Mouse (Mus musculus): ENCODE measurements at regions not wholly inside any gene's neighbourhood (a gene's known extent, or its start where the extent isn't known, plus 50 kb on each side); places are given as distances from the start of the nearest gene placed in this dataset.

DNA sequence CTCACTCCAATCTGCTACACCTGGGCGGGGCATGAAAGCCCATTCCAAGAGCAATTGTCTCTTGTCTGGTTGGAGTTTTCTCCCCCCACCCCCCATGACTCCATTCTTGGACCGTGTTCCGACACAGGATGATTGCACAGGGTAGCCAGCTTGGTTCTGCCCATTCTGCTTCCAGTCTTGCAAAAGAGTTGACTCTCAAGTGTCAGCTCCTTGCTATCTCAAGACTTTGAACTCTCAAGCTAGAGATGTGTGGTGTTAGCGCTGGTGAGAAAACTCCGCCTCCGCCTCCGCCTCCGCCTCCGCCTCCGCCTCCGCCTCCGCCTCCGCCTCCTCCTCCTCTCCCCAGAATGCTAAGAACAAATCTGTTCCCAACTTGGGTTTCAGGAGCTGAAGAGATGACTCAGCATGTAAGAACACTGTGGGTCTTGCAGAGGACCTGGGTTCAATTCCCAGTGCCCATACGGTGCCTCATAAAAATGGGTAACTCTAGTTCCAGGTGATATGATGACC, 135.1 kb downstream of the Bcat1 start:
- no peaks in the 10 kb centered on the region for H3K9me3 ChIP-seq (ENCODE audit: control insufficient read depth, low read length)
- TF ChIP-seq GATA1 (IDR thresholded peaks at IDR 0.05; ENCODE audit: low read length) (no peak), TAL1 (IDR thresholded peaks at IDR 0.05; ENCODE audit: low read length) (no peak)
- H3K27me3 ChIP-seq (ENCODE audit: control insufficient read depth), result no peaks in the 10 kb centered on the region
- no peaks in the 10 kb centered on the region for H3K4me1 ChIP-seq (ENCODE audit: control insufficient read depth)
- no peaks in the 10 kb centered on the region for H3K36me3 ChIP-seq (ENCODE audit: control insufficient read depth)
- H3K4me3 ChIP-seq (replicated peaks), result no peak overlapping the region

DNA sequence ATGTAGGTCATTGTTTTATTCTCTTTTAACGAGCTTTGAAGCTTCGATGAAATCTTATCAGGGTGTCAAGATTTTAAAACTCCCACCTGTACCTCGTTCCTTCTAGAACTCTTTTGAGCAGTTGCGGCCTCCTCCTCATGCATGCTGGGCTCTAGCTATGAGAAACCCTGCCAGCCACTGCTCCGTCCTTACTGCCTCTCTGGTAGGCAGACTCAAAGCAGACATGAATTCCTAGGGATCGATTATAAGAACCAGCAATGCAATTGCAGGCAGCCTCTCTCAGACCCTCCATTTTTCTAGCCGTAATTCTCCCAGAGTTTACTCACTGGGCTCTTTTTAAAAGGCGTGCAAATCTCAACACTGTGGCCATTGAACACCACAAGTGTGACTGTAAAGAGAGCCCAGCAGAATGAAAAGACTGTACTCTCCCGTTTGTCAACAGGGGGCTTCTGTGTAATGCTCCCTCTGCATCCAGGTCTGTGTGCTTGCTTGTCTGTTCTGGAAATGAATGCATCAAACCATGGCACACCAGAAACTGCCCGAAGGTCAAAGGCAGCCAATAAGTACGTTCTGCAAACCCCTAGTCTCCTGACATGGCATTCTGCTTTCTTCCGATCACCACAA, 137.3 kb downstream of the Bcat1 start:
- Histone ChIP-seq H3K36me3 (ENCODE audit: control insufficient read depth) (no peaks in the 10 kb centered on the region), H3K4me3 (replicated peaks) (no peak overlapping the region), H3K4me1 (ENCODE audit: control insufficient read depth) (no peaks in the 10 kb centered on the region), H3K9me3 (ENCODE audit: control insufficient read depth, low read length) (no peaks in the 10 kb centered on the region; the same call in 1 of the 2 replicates), H3K27me3 (ENCODE audit: control insufficient read depth) (no peaks in the 10 kb centered on the region)
- TF ChIP-seq GATA1 (IDR thresholded peaks at IDR 0.05; ENCODE audit: low read length) (no peak), TAL1 (IDR thresholded peaks at IDR 0.05; ENCODE audit: low read length) (no peak)

GRCm38 (mm10) chr6:144937211-144937610, 138.8 kb downstream of the Bcat1 start:
- TF ChIP-seq GATA1 (IDR thresholded peaks at IDR 0.05; ENCODE audit: low read length), result no peak
- H3K36me3 ChIP-seq (ENCODE audit: control insufficient read depth), result no peaks in the 10 kb centered on the region
- H3K4me3 ChIP-seq (replicated peaks), result no peak overlapping the region
- H3K4me1 ChIP-seq (ENCODE audit: control insufficient read depth), result no peaks in the 10 kb centered on the region
- peaks cover 8% of the 10 kb centered on the region for H3K9me3 ChIP-seq (ENCODE audit: control insufficient read depth, low read length)
- H3K27me3 ChIP-seq (ENCODE audit: control insufficient read depth), result no peaks in the 10 kb centered on the region

DNA sequence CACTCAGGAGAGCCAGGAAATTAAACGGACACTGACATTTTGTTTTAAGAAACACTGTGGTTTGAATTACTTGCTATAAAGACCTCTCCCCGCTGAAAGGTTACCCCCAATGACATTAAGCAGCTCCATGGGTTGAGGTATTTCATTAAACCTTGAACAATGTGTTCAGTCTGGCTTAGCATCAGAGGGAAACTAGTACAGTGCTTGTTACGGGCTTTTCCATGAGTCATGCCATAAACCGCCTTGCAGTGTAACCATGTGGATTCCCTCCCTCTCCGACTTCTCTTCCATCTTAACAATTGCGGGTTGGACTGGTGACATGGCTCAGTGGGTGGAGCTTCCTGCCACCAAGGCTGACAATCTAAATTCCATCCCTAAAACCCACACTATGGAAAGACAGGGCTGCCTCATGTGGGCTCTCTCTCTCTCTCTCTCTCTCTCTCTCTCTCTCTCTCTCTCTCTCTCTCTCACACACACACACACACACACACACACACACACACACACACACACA, 142.2 kb downstream of the Bcat1 start:
- no peaks in the 10 kb centered on the region for H3K27me3 ChIP-seq (ENCODE audit: control insufficient read depth)
- no peak for TF ChIP-seq TAL1 (IDR thresholded peaks at IDR 0.05; ENCODE audit: low read length)
- no peak for TF ChIP-seq GATA1 (IDR thresholded peaks at IDR 0.05; ENCODE audit: low read length)
- H3K36me3 ChIP-seq (ENCODE audit: control insufficient read depth), result no peaks in the 10 kb centered on the region
- H3K4me3 ChIP-seq (replicated peaks), result no peak overlapping the region
- no peaks in the 10 kb centered on the region for H3K4me1 ChIP-seq (ENCODE audit: control insufficient read depth)
- peaks cover 8% of the 10 kb centered on the region for H3K9me3 ChIP-seq (ENCODE audit: control insufficient read depth, low read length)

DNA sequence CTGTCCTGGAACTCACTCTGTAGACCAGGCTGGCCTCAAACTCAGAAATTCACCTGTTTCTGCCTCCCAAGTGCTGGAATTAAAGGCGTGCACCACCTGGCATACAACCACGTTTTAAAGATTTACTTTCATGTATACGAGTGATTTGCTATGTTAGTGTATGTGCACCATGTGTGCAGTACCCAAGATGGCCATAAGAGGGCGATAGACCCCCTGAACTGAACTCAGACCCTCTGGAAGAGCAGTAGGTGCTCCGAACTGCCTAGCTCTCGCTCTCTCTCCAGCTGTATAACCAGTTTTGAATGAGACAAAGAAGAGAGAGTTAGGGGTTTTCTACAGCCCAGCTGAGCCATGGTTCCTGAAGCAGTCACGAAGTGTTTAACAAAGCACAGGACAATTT, 143.6 kb downstream of the Bcat1 start:
- H3K27me3 ChIP-seq (ENCODE audit: control insufficient read depth), result no peaks in the 10 kb centered on the region
- H3K9me3 ChIP-seq (ENCODE audit: control insufficient read depth, low read length), result peaks cover 8% of the 10 kb centered on the region
- H3K36me3 ChIP-seq (ENCODE audit: control insufficient read depth), result no peaks in the 10 kb centered on the region
- H3K4me1 ChIP-seq (ENCODE audit: control insufficient read depth), result no peaks in the 10 kb centered on the region; the same call in 1 of the 2 replicates
- H3K4me3 ChIP-seq (replicated peaks), result no peak overlapping the region
- no peak for TF ChIP-seq TAL1 (IDR thresholded peaks at IDR 0.05; ENCODE audit: low read length)
- TF ChIP-seq GATA1 (IDR thresholded peaks at IDR 0.05; ENCODE audit: low read length), result no peak

DNA sequence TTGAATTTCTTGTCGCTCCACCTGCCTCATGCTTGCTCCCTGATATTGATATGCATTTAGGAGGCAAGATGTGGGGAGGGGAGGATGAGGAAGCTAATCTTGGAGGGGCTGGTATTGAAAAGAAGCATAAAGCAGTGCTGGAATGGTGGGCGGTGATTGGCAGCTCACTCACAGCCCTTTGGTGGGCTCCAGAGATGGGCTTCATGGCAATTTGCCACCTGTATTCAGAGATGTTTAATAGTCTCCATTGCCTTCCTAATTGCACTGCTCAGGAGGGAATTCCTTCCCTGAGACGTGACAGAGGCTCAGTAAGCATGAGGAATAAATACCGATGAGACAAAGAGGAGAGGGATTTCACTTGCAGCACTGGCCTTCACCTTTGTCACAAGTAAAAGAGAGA, 146.0 kb downstream of the Bcat1 start:
- no peak overlapping the region for H3K4me3 ChIP-seq (replicated peaks)
- H3K36me3 ChIP-seq (ENCODE audit: control insufficient read depth), result no peaks in the 10 kb centered on the region
- H3K27me3 ChIP-seq (ENCODE audit: control insufficient read depth), result no peaks in the 10 kb centered on the region
- H3K4me1 ChIP-seq (ENCODE audit: control insufficient read depth), result peaks cover 2% of the 10 kb centered on the region
- peaks cover 8% of the 10 kb centered on the region for H3K9me3 ChIP-seq (ENCODE audit: control insufficient read depth, low read length)
- TF ChIP-seq GATA1 (IDR thresholded peaks at IDR 0.05; ENCODE audit: low read length) (no peak), TAL1 (IDR thresholded peaks at IDR 0.05; ENCODE audit: low read length) (no peak)

GRCm38 (mm10) chr6:144929262-144929855, 146.6 kb downstream of the Bcat1 start:
- H3K4me1 ChIP-seq (ENCODE audit: control insufficient read depth), result peaks cover 2% of the 10 kb centered on the region
- TF ChIP-seq GATA1 (IDR thresholded peaks at IDR 0.05; ENCODE audit: low read length) (no peak), TAL1 (IDR thresholded peaks at IDR 0.05; ENCODE audit: low read length) (no peak)
- H3K9me3 ChIP-seq (ENCODE audit: control insufficient read depth, low read length), result peaks cover 8% of the 10 kb centered on the region
- no peaks in the 10 kb centered on the region for H3K36me3 ChIP-seq (ENCODE audit: control insufficient read depth)
- H3K27me3 ChIP-seq (ENCODE audit: control insufficient read depth), result no peaks in the 10 kb centered on the region
- H3K4me3 ChIP-seq (replicated peaks), result no peak overlapping the region

DNA sequence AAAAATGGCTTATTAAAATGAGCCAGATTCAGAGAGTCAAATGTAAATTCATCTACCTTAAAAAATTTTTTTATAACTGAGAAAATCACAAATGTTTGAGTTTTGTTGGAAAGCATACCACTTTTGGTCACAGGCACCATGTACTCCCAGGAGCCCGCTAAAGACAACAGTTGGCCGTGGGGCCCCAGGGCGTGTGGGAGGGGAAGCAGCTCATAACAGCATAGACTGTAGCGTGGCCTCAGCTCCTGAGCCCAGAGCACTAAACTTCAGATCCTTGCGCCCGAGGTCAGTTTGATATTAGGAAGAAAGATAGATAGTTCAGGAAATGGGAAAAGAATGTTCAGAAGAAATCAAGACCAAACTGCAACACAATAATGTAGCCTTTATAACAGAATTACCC, 145.8 kb upstream of the Sox5 start:
- H3K27me3 ChIP-seq (ENCODE audit: control insufficient read depth), result no peaks in the 10 kb centered on the region
- no peaks in the 10 kb centered on the region for H3K36me3 ChIP-seq (ENCODE audit: control insufficient read depth)
- H3K4me1 ChIP-seq (ENCODE audit: control insufficient read depth), result peaks cover 2% of the 10 kb centered on the region
- peaks cover 4% of the 10 kb centered on the region for H3K9me3 ChIP-seq (ENCODE audit: control insufficient read depth, low read length)
- TF ChIP-seq TAL1 (IDR thresholded peaks at IDR 0.05; ENCODE audit: low read length) (no peak), GATA1 (IDR thresholded peaks at IDR 0.05; ENCODE audit: low read length) (no peak)
- H3K4me3 ChIP-seq (replicated peaks), result no peak overlapping the region

GRCm38 (mm10) chr6:144922762-144923161, 141.0 kb upstream of the Sox5 start:
- TF ChIP-seq GATA1 (IDR thresholded peaks at IDR 0.05; ENCODE audit: low read length) (no peak), TAL1 (IDR thresholded peaks at IDR 0.05; ENCODE audit: low read length) (no peak)
- Histone ChIP-seq H3K27me3 (ENCODE audit: control insufficient read depth) (no peaks in the 10 kb centered on the region), H3K4me3 (replicated peaks) (no peak overlapping the region), H3K4me1 (ENCODE audit: control insufficient read depth) (peaks cover 2% of the 10 kb centered on the region), H3K36me3 (ENCODE audit: control insufficient read depth) (no peaks in the 10 kb centered on the region), H3K9me3 (ENCODE audit: control insufficient read depth, low read length) (no peaks in the 10 kb centered on the region; the same call in 1 of the 2 replicates)
